Mouse (Mus musculus) embryo, embryonic 11 days (tissue): ENCODE measurements around the gene Lep.

Source experiments
- DNase-seq: peaks from one replicate; pipeline ENCODE4 v3.0.0-alpha.2; 2015

Gene Lep

DNA sequence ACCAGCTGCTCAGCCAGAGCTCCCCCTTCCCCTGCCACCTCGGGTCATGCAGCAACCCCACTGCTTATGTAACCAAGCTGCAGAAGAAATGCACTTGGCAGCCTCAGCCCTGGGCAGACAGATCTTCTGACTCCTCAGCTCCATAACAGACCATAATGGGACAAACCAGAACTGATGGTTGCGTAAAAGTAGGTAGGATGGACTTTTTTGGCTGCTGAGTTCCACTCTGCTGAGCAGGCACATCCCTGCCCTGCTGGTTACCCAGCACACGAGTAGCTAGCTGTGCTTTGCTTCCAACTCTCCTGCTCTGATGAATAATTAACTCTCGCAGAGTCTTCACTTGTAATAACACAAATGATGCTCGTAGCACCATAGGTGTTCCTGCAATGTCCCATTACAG is 10.1 kb upstream of the Lep start:
- DNase-seq = no peak

DNA sequence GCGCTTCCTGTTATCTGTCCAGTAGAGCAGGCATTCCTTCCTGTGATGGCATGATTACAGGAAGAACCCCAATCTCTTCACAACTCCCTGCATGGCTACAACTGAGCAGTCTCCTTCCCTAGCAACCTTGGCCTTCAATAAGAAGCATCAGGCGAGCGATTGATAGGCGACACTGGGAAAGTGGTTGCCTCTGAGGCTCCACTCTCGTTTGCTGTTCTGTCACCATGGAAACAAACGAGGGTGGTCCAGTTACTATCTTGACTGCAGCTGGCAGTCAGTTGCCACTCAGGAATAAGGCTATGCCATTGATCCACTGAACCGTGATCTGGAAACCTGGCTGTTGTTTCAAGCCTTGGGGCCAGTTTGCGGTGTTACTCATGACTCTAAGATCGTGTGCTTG is 7.8 kb upstream of the Lep start:
- no peak for DNase-seq

DNA sequence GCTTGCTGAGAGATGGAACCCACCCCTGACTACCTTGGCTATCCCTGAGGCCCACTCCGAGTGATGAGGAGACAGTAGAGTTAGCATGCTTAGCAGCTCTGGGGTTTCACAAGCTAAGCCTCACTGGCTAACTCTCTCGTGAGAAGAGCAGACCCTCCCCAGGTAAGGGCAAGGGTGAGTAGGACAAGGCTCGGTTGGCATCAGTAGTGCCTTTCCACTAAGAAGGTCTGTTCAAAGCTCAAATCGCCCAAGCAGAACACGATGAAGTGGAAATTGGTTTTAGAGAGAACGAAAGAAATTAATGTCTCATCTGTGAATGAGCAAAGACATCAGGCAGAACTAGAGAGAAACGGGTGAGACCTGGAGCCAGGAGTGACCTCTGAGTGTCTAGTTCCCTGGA is 6.8 kb upstream of the Lep start:
- no peak for DNase-seq

DNA sequence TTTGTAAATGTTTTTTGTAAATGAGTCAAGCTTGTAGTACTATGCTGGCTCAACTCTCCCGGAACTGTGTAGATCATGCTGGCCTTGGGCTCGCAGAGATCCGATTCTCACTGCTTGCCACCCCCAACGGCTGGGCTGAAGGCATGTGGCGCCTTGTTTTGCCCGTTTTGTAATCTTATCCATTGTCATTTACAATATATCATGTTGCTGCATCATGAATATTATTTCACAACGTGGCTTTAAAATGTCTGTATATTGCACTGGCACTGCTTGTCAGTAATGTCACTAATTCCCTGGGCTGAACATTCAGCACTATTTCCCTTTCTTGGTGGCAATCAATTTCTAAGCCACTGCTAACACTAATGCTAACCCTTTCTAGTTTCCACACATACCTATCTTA is 3.6 kb upstream of the Lep start:
- DNase-seq = no peak

DNA sequence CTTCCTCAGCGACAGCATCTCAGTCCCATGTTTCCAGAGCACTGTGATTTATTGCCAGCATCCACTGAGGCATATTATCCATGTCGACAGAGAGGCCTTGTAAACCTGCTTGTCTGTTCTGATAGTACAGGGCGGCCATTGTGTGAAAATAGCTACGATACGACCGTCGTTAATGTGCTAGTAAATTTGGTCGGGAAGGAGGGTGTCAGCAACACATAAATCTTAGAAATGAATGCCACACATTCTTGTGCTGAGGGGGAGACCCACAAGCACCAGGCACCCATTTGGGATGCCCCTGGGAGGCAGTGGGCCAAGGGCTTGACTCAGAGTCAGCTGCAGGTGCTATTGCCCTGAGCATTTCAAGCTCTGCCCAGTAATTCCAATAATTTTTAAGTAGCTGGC is 6.4 kb downstream of the Lep start:
- DNase-seq = peak; percentile 28

DNA sequence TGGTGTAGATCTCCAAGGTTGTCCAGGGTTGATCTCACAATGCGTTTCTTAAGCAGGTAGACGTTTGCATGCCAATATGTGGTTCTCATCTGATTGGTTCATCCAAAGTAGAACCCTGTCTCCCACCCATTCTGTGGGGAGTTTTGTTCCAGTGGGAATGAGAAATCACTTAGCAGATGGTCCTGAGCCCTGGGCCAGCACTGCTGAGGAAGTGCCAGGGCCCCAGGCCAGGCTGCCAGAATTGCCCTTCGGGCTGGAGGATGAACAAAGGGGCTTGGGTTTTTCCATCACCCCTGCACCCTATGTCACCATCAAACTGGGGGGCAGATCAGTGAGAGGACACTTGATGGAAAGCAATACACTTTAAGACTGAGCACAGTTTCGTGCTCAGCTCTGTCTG is 12.2 kb downstream of the Lep start:
- DNase-seq = no peak

DNA sequence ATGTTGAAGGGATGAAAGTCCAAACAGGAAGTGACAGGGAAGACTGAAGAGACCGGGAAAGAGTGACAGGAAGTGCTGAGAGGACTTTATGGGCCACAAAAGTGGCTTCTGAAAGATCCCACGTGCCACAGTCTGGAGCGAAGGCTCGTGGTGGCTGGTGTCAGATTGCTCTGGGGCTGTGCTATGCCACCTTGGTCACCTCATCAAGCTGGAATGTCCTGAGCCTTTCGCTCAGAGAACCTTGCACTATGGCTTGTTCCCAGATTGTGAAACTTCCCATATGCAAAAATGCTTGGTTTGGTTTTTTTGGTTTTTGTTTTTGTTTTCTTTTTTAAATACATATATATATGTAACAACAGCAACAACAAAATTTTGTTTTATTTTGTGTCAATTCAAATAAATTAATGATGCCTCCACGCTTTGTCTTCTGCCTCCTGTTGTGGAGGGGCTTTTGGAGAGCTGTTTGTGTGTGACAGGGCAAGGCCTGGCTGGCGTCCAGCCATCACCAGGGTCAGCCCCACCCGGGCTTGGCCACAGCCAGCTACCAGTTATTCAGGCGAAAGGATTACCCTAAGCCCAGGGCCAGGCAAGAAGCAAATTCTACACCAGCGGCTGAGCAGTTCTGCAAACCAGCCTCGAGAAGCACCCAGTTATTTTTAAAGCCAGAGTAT is 13.6 kb downstream of the Lep start:
- DNase-seq = no peak

DNA sequence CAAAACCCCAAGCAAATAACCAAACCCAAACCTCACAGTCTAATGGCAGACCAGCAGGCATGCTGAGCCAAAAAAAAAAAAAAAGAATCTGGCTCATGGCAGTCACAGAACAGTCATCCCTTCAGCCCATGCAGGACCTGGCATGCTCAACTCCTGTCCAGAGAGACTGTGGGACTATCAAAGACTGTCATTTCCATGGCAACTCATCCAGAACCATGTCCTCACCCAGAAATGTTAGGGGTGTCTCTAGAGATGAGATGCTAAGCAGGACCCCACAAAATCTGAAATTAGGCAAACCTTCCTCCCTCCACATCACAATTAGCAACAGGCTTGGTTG is 14.1 kb downstream of the Lep start:
- DNase-seq = no peak

DNA sequence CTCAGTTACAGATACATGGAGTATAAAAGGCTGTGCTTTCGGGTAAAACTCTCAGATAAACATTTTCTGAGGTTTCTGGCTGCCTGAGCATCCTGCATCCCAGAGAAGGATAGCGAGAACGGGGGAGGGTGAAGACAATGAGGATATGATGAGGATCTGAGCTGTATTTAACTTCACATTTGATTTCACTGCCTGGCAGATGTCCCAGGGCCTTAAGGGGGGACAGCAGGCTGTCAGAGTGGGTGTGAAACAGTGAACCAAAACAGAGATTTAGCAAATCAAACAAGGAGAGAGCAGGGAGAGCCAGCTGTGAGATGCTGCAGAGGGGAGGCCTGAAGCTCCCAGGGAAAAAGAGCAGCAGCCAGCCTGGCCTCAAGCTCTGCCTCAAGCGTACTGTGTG is 19.3 kb downstream of the Lep start:
- DNase-seq = no peak

DNA sequence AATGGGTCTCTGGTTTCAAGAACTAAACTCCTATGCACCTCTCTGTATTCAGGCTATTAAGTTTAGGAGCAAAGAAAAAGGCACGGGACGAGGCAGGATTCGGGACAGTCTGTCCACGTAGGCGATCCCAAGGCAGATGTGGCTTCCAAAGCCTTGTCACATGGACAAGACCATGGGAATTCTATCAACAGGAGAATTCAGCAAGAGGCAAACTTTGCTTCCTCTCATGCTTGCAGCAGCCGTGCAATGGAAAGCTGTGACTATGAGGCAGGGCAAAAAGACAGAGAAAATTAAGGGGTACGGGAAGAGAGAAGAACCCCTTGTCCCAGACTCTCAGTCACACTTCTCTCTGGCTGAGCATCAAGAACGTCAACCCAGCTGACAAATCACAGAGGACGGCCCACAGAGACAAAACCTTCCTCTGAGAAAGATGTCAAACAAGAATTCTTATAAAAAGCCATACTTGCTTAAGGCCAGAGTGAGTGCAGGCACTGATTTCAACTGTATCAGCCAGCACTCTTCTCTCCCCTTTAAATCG is 21.9 kb downstream of the Lep start:
- no peak for DNase-seq

DNA sequence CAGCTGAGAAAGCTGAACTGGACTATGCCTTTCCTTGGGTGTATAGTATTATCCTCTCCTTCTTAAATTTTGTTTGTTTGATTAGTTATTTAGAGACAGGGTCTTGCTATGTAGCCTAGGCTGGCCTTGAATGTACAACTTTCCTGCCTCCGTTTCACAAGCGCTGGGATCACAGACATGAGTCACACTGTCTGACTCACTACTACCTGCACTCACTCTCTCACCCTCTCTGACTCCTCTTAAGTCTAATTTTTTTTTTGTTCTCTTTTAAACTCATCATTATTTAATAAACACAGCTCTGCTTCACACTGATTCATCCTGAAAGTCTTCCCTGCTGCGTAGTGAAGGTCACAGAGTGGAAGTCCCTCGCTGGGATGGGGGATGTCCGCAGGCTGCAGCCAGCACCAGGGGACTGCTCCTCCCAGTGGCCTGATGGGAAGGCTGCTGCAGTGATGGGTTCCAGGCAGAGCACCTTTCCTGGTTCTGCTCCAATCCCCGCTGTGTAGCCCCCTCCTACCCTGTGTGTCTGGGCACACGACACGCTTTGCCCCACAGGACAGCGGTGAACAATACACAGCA is 22.8 kb downstream of the Lep start:
- no peak for DNase-seq

DNA sequence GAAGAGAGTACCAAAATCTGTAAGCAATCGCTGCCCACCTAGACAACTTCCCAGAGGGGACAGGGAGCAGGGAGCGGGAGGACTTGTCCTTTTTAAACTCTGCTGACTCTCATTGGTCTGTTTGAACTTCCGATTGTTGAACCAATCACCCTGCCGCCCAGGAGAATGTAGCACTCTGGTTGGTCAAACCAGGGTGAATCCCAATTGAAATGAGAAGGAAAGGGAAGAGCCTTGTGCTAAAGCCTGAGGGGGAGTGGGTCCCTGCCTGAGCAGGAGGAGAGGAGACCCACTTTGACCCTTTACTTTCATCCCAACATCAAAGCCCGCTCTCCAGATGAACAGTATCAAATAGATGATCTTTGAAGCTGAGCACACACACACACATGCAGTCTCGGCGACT is 24.4 kb downstream of the Lep start:
- DNase-seq = no peak

DNA sequence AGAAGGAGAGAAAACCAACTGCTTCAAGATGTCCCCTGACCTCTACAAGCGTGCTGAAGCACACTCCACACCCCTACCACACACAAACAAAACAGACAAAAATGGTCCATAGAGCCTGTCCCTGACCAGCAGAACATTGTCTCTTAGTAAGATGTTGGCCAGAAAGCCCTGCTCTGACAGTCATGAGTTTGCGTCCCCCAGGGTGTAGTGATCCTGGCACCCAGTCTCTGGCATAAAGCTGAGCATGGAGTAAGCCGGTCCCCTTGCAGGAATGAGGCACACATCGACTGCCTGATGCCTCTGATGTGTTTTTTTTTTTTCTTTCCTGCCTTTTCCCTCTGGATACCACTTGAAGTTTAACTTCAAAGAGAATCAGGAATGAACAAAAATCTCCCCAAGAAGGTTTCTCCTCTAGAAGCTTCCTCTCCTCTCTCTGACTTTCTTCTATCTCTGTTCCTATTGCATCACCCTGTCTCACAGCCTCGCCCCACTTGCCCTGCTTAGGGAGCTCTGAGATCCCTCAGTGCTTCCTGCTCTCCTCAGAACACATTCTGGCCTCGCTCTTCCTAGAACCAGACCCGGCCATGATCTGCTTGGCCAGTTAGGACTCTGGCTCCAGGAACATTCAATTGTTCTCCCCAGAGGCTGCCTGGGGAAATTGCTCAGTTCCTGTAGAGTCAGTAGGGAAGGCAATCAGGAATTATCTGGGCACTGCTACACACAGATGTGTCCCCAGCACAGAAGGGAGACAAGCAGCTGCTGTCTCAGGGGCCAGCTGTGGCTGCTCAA is 28.1 kb downstream of the Lep start:
- no peak for DNase-seq

DNA sequence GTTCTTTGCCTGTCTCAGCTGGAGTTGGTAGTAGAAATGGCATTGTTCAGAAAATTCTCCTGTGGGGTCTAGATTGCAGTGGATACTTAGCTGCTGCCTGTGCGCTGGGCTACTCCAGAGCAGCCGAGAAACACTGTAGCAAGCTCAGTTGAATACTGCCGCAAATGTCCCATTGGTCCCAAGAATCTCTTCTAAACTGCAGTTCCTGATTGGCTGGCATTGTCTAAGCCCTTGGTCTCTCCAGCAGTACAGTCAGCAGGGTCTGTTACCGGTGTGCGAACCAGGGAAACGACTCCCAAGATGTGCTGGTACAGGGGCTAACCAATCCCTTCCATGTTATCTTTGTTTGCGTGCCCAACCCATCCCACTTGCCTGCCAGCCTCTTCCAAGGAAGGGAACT is 32.2 kb downstream of the Lep start:
- DNase-seq = no peak

DNA sequence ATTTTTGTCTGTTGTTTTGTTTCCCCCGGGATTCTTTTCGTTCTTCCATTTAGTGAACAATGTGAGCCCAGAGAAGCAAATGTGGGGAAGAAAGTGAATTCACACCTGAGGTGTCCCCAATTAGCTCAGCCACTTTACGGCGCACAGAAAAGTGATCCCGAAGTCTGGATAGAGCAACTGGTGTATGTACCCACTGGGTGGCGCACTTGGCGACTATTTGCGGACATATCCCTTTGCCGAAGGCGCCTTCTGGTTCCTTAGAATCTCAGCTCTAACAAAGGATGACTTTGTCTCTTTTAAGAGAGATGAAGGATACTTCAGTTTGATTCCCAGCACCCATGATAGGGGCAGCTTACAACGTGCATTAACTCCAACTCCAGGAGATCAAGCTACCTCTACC is 32.9 kb downstream of the Lep start:
- DNase-seq = no peak

DNA sequence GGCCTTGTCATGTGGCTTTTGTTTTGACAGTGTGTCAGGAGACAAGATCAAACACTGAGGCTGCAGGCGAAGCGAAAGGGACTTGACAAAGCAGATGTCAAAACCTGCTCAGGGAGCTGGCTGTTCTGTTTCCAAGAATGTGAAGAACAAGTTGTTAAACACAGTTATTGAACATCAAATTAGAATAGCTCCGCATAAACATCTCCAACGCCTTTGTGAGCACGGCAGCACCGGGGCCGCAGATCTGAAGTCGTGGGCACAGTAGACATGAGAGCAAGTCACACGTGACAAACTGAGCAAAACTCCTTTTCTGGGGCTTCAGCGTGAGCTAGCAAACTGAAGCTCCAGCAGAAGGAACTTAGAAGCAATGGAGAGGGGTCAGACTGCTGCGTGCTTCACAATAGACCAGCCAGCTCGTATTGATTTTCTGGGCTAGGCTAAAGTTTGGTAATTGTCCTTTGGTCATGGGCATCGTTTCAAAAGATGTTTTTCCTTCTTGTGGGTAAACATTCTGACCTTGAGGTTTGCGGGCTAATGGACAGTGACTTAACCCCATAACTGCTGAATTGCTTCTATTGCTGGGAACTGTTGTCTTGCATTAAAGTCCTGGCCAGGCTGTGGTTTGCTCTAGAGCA is 39.6 kb downstream of the Lep start:
- DNase-seq = no peak

DNA sequence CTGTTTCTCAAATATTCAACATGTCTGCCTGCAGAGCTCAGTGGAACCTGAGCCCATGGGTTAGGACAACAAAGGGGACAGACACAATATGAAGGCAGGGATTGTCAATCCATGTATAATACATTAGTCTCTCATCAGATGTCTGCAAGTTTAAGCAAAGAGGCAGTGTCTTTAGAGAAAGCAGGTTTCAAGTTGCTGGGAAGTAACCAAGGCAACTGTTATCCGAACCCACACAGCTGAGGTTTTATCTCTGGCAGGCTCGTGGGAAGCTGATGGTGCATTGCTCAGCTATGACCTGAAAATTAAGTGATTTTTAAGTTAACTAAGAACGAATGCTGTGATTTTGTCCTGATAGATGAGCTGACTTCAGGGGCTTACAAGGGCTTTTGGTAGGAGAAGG is 40.4 kb downstream of the Lep start:
- peak; percentile 27 for DNase-seq

DNA sequence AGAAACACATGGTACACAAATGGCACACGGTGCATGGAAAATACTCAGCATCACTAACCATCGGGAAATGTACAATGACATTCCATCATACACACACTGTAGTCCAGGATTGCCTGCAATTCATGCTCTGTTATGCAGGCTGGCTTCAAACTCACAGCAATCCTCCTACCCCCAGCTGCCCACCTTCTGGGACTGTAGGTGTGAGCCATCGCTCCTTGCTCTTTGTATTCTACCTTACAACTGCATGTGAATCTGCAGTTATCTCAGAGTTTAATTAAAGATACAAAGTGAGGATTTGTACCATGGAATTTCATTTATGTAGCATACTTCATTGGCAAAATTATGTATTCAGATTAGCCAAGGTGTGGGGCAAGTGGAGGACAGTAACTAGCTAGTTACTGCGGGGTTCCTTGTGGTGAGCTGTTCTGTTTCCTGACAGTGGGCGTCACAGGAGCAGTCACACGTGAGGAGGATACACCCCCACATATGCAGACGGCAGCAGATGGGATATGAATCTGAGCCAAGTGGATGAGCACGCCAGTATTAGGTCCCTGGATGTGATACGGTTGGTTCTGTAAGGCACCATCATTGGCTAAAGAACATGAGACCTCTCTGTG is 41.3 kb downstream of the Lep start:
- no peak for DNase-seq

DNA sequence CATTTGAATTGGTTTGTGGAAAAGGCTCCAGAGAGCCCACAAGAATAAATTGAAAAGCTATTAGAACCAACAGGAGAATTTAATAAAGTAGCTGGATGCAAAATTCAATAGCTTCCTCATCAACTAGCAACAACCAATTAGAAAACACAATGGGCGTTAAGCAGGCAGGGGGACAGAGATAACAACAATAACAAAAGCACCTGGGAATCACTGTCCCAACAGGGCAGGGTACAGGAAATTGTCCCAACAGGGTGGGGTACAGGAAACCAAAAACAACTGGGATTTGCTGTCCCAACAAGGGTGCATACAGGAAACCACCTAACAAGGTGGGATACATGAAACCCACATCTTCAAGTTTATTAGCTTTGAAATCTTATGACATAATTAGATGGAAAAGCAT is 48.4 kb downstream of the Lep start:
- no peak for DNase-seq

DNA sequence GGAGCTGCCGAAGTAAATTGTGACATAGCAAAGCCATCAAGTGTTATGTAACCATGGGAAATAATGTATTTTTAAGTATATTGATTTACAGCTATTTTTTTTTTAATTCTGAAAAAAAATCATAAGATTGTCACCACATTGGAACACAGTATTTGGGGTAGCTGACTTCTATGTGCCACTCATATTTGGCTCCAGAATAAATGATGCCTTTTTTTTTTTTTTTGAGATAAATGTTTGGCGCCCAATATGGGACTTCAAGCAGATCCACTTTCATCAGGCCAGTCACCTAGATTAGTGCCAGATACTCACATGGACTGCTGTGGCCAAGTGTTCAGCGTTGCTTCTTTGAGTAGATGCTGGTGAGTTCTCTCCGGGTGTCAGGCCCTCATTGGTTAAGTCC is 51.5 kb downstream of the Lep start:
- DNase-seq = no peak

DNA sequence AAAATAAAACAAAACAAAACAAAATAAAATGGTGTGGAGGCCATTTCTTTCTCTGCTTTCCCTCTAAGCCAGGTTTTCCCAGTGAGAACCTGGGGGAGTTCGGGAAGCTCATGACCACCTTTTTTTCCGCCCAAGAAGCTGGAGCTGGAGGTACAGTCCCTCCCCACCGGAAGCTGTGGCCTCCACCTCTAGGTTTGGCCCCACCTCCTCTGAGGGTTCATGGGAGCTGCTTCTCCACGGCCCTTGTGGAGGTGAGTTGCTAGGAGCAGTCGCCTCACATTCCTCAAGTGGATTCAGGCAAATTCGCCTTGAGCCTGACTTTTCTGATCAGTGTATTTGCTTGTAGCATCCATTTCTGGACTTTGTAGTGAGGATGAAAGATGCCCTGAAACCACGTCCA is 55.7 kb downstream of the Lep start:
- DNase-seq = no peak

DNA sequence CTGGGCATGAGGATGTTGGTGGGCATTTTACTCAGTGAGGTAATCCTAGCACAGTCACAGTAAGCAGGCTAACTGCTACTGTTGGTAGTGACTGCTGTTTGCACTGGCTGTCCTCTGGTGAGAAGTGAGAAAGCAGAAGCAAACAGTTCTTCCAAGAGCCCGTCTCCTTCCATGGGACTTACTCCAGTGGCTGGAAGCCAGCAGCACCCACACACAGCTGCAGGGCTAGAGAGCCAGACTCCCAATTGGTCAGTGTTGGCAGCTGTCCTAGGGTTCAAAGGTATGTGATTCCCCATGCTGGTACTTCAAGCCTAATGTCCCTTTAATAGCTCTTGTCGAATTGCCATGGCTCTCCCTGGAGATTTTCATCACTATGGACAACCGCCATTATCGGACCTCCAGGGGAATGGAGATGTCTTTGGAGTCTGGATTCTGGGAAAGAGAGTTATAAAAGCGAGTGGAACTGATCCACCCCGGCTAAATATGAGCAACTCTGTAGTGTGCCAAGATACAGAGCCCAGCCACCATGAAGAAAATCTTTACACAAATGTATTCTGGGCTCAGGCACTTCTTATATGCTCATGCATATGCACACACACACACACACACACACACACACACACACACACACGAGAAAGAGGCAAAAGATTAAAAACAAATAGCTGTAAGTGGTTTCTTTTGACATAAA is 57.5 kb downstream of the Lep start:
- peak; percentile 1 for DNase-seq

DNA sequence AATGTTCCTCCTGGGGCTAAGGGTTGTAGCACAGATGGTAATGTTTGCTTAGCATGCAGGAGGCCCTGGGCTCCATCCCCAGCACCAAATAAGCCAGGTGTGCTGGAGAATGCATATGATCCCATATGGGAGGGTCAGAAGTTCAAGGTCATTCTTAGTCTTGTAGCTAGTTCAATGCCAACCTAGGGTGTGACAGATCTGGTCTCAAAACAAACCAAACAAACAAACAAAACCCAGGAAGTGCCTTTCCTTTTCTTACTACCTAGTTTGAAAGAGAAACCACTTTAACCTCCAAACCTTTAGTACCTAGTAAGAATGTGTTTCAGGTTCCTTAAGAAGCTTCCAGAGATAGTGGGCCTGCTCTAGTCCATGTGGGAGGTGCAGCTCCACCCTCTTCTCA is 58.2 kb downstream of the Lep start:
- no peak for DNase-seq
